Mouse (Mus musculus) urinary bladder, postnatal 14 days (tissue): ENCODE data around the gene Bcl2.

Experiments used
- DNase-seq: peaks from one replicate; pipeline ENCODE4 v3.0.0; 2021; ENCODE audit warnings: low spot score

Bcl2 gene

DNA sequence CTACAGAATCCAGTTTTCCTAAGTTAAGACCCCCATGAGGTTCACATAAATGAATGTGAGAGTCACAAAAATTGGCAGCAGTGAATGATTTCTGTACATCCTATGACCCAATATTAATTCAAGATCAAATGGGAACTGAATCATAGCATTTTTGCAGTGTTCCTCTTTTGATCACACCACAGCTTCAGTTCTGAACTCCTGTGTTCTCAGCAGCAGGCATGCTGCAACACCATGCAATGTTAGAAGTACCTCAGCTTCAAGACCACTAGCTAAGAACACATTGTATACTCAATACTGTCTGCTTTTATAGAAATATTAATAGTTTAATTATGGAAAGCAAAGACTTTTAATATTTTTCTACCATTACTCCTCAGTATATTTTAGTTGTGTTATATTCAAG is 85.8 kb downstream of the Bcl2 start:
- no peak for DNase-seq

DNA sequence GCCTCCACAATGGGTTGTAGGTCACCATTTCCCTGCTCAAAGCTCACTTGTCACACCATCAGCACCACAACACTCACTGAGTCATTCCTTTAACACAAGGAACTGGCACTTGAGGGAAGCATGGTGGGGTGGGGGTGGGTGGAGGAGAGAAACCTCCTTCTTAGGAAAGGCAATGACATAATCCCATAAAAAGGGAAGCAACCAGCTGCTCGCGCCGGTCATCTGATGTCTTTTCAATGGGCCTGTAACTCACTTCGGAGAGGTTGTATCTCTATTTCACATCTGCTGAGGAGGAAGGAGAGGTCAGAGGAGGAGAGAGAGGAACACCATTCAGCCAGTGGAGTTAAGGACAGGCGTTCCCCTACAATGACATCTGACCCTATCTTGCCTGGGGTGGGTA is 86.8 kb downstream of the Bcl2 start:
- DNase-seq, result no peak

DNA sequence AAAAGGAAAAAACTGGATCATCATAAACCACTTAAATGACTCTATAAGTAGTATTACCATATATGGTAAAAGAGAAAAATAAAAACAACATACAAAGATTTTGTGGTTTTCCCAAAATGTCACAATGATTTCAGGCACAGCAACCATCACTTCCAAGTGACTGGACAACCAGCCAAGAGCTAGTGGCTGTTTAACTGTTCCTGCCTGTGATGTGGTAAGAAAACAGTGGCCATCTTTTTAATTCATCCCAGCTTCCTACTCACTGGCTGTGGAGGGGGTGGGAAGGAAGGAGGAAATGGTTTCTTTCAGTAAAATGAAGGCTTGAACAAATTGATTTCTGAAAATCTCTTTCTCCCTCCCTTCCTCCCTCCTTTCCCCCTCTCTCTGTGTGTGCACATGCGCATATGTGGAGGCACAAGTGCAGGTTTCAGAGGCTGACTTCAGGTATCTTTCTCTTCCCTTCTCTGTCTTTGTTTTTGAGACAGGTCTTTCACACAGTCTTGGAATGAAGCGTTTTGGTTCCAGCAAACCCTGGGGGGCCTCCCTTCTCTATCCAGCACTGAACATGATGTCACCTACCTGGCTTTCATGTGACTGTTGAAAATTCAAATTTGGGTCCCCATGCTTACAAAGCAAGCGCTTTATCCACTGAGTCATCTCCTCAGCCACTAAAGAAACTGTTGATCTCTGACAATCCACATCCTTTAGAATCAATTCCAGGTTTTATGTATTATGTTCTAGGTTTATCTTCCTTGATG is 93.7 kb downstream of the Bcl2 start:
- DNase-seq, result no peak

DNA sequence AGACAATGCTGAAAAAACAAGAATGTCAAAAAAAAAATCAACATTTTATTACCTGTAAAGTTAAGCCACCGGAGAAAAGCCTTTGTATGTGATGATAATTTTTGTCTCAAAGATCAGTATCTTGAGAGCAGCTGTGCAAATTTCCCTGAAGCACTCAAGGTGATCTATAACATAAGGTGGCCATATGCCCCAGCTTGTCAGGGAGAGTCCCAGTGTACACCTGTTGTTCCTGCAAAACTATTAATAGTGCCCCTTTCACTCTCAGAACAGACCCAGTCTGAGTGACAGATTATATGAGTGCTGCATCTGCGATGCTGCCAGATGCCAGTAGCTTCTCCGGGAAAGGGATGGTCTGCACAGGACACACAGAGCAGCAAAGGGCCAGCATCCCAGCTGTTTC is 95.3 kb downstream of the Bcl2 start:
- DNase-seq, result no peak

DNA sequence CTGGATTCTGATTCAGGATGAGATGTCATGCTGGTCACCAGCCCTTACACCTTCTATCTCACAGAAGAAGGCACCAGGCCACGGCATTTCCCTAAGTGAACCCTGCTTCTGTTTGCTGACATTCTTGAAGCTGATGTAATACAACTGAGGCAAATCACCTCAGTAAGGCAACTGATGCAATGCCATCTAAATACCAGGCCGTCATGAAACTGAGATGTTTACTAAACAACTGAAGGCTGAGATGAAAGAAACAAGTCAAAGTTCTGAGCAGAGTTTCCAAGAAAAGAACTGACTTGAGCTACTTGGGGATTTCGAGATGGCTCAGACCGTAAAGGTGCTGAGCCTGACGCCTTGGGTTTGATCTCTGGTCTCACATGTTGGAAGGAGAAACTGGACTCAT is 97.1 kb downstream of the Bcl2 start:
- no peak for DNase-seq

DNA sequence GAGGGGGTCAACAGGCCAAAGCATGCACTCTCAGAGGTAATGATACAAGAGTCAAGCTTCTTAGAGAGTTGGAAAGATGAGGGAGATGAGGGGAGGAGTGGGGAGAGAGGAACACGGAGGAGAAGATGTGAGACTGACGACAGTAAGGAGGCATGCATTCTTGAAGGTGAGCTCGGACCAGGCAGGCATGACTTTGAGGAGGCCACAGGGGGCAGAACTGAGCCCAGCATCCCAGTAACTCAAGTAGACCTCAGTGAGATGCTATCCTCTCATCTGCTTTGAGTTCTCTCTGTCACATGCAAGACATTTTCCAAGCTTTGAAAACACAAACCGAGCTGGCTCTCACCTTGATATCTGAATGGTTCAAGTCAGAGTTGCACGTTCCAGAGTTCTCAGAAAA is 100.7 kb downstream of the Bcl2 start:
- no peak for DNase-seq

DNA sequence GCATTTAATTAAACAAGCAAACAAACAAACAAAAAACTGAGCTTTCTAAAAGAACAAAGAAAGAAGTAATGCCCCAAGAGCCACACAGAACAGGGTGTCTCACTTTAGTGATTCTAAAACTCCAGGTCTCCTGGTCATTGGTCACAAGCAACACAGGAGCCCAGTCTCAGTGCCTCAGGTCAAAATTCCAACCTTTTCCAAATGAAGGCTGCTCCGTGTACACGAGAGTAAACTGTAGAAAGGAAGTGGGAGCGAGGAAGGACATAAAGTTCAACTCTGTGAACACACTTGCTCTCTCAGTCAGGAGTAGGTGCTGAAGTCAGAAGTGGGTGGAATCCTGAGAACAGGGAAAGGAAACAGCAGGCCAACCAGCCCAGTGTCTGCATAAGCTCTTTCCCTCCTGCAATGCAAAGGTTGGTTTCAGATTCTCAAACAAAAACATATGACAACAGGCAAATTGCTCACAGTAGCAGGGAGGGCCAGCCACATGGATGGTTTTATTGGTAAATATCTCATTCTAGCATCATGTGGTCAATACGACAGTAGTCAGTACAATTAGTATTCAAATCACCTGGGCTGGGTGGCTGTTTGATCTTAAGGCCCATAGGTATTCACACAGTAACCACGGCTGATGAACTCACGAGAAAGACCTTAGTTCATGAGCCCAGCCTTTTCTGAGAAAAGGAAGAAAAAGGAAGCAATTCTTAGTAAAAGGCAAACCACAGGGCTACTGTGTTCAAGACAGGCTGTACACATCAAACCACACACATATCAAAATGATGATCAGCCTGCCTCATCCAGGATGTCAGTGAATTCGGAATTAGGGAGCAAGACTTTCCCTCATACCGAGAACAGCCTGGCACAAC is 101.7 kb downstream of the Bcl2 start:
- DNase-seq, result no peak

DNA sequence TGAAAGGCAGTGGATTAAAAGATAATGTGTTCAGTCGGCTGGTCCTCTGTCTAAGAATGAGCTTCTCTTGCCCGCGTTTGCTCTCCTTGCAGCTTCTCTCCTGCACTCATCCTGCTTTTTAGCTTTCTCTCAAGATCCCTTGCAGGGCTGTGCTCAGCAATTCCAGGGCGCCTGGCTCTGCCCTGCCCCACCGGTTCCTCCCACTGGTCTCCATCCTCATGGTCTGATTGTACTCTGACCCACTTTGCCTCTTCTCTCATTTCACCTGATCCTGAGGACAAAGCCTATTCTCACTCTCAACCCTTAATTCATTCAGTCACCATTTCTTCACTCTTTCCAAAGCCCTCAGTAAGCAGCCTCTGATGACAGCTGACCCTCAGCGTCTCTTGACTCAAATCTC is 102.8 kb downstream of the Bcl2 start:
- no peak for DNase-seq

DNA sequence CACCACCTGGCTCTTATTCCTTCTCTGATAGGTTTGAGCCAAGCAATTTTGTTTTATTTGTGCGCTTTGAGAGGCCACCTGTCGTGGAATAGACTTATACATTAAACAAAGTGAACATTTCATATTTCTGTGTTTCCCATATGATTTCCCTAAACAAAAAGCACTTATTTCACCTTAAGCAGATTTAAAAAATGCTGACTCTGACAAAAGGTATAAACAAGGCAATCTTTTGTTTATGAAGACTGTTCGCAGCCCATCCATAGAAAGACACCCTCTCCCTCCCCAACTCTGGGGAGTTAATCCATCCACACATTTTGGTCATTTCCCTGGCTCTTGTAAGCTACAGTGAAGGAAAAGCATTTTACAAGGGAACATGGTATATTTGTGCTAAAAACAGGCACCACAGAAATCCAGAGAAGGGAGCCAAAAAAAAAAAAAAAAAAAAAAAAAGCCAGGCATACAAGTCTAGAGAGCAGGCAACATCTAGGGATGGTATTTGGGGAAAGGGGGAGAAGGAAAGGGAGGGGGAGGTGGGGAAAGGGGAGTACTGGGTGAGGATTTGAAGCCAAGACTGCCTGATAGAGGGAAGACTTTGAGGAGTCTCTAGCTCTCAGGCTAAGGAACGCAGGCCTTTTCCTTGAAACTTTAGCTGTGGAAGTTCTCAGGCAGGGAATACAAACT is 105.8 kb downstream of the Bcl2 start:
- DNase-seq, result no peak

DNA sequence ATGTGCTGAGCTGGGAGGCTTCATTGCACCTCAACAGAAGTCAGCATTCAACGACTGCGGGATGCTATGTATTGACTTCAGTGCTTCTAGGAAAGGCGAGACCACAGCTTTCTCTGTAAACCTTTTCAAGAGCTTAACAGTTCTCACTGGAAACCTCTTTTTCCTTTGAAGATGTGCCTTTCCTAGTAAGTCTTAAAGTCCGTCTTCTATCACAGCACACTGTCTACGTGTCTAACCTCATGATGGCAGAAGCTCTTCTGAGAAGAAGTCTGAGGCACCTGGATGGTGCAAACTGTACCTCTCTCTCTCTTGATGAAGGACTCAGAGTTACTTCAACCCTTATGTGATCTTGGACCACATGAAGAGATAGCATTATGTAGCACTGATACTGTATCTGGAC is 107.1 kb downstream of the Bcl2 start:
- DNase-seq, result no peak

DNA sequence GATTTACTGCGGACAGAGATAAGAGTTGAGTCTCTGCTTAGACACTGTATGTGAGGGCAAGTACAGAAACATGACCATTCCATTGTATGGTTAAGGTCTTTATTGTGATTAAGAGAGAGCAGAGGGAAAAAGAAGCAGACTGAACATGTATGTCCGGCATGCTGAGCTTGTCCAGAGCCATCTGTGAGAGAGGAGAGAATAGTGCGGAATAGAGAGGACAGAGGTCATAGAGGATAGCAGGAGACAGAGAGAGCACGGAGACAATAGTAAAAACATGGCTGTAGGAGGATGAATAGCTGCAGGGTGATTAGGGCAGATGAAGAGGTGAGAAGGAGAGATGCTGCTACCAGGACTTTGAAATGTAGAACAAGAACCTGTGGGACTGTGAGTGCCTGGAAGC is 110.7 kb downstream of the Bcl2 start:
- no peak for DNase-seq

DNA sequence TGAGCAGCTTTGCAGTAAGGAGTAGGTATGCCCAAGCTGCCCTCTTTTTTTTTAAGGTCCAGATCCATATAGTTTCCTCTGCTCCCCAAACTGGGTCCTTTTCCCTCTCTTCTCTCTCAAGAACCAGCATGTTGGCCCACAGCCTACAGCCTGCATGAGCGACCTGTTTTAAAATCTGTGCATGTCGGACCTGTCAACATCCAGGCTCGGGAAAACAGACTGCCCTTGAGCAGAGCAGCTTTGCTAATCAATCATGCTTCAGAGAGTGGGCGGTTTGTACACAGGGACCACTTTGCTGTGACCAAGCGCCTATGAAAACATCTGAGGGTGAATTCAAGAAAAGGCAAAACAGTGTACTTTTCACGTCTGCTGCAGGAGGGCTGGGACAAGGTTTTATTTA is 111.1 kb downstream of the Bcl2 start:
- no peak for DNase-seq

DNA sequence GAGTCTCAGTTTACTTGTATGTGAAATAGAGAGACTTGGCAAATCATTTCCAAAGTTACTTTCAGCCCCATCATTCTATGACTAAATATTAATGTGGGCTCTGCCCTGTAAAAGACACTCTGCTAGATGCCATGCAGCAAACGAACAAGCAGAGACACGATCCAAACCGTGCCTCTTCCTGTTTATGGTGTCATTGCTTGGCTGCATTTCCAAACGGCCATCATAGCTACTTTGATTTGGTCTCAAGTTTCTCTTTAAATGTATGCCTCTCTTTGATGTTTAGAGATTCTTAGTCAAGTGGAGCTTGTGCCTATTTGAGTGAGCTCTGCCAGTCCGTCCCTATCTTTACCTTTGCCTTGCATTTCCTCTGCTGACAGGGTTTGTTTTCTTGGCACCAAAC is 111.5 kb downstream of the Bcl2 start:
- DNase-seq, result peak; percentile 59

DNA sequence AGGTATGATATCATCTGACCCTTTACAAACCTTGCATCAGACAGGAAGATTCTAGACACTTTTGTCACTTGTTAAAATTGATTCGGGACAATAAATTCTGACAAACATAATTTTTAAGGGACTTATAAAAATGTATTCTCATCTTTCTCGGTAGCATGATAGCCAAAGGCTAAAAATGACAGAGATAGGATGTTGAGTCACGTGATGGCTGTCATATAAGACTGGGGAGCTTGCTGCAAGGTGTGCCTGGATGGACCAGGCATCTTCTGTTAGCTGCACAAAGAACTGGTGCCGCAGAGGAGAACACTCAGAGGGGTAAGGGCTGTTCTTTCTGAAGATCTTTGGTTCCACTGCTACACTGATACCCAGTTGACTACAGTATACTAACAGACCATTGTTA is 112.8 kb downstream of the Bcl2 start:
- DNase-seq, result no peak

DNA sequence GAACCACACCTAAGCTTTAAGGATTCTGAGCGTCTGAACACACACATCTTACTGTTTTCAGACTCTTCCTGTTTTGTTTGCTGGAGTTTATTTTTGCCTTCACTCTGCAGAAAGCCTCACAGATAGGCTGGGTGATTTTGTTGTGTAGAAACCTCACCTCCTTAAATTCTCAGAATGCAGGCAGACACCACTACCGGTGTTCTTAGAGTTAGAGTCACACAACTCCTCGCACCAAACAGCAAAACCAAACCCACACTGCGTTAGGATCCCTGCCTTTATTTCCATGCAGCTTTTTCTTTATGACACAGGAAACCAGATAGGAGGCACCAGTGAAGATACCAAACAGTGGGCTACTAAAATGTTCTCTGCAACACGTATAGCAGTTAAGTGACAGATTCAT is 113.2 kb downstream of the Bcl2 start:
- no peak for DNase-seq

DNA sequence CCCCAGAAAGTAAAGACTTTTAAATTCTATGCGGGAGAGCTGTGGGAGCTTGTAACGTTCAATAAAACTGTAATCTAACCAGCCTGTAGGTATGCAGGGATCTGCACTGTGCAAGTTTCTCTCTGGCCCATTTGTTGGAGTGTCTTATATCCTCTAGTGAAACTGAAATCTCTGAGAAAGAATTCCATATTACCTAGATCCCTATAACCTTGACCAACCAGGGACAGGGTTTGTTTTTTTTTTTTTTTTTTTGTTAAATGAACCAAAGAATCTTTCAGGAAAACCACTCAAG is 115.8 kb downstream of the Bcl2 start:
- DNase-seq, result no peak

DNA sequence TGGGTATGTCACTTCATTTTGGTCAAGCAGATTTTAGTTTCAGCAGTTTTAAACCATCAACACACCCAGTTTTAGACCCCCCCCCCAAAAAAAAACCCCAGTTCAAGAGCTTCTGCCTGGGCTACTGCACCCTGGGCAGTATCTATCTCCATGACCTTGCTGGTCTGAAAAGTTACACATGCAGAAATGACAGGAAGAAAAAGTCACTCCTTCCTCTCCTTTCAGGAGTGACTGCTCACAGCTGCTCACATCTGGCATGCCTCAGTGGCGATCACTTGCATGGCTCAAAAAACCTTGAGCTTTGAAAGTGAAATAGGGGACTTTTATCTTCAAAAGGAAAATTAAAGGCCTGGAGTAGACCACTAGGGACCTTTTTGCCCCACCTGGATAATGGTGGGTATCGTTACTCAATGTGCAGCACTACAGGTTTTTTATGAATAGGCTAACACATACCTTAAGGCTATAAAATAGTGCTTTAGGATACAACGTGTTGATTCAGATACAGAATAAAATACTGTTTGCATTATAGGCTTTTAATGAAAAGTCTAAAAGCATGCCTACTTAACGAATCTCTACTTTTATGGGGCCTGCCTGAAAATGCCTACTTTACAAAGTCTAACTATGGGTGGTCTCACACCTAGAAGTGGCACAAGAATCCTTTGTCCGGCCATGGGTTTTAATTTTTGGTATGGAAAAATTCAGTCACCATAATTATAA is 116.3 kb downstream of the Bcl2 start:
- DNase-seq, result no peak

DNA sequence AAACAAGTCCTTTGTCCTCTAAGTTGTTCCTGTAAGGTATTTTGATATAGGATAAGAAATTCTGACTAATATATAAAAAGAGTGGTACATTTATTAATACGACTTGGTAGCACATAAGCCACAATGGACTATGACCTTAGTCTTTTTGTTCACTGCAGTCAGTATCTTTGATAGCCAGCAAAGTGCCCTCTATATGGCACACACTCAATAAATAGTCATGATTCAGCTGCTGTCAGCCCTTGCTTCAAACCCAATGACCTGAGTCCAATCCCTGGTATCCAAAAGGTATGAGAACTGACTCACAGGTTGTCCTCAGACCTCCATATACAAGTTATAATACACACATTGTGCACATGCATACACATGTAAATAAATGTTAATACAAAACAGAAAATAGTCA is 117.7 kb downstream of the Bcl2 start:
- no peak for DNase-seq

DNA sequence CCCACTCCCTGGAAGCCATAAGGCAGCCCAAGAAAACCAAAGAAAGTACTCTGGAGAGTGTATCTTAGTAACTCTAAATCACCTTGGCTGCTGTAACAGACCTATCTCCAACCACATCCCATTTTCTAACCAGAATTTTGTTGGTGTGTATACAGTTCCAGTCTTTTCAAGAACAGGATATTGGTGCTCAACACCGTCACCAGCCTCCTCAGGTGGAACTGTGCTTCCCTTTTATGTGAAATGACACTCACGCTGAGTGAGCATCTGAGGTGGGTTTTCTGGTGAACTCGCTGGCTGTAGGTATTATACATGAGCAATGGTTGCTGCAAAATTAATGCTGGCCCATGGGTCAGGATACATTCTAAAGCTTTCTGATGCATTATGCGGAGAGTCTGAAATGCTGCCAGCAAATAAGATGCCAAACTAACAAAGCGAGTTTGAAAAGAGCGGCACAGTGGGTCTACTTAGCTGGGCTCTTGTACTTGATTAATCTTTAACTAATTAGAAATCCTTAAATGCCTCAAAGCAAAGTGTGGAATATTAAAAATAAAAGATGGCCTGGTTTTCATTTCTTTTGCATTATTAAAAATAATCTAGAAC is 118.7 kb downstream of the Bcl2 start:
- no peak for DNase-seq

DNA sequence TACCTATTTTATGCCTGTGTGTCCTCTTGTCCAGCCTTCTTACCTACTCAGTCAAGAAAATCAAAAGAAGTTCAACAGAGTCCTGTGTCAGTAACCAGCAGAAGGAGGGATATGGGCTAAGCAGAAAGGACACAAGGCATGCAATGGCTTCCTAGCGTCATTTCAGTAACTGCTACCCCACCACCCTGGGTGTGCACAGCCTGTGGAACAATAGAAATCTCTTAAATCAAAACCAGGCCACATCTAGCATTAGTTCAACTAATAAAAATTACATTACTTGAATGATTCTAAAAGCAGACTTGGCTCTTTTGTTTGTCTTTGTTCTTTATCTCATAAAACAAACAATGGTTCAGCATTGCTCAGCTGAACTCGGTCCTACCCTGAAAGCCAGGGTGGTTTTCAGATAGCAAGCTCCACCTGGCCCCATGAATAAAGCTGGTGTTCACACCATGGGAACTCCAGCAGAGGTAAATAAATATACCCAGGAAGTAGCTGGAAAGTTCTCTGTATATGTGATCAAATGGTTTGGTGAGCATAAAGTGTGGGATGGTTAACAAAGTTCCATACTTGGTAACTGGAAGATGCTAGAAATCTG is 122.8 kb downstream of the Bcl2 start:
- DNase-seq, result peak; percentile 34

DNA sequence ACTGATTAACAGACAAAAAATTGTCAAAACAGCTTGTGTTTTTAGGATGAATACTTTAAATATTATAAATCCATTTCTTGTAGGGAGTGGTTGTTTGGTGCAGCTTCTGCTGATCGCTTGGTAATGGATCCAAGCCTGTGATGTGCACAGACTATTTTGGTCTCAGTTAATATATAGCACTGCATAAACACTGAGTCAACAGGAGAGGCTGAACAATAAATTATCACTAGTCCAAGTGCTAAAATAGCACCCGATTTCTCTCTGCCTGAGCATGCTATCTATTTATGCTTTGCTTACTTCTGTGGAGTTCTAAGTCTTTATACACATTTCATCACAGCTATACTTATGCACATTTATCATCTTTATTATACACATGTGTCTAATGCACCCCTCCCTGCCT is 124.9 kb downstream of the Bcl2 start:
- DNase-seq, result no peak
